Mouse (Mus musculus) hindbrain, embryonic 13.5 days (tissue): ENCODE data around the gene Barx1. TPM values are rescaled to one million over a fixed set of nuclear protein-coding genes. Genes with fewer than 3 reads are reported as not detected.

Source experiments
- ATAC-seq: fragments of 200-750 bp; cut with Nextera tagmentation; 2 replicates; pipeline ENCODE4 v1.8.0; 2017; ENCODE audit warnings: moderate TSS enrichment; ENCODE audit not compliant: low FRiP score
- H3K27ac ChIP-seq: fragments of 300-500 bp; sonication (generic); 2 replicates; pipeline ENCODE4 v1.5.1; 2015; ENCODE audit warnings: inconsistent platforms, mild to moderate bottlenecking, moderate library complexity
- H3K27me3 ChIP-seq: fragments of 300-500 bp; sonication (generic); 2 replicates; pipeline ENCODE4 v1.6.1; 2015; ENCODE audit warnings: mild to moderate bottlenecking, inconsistent platforms
- H3K36me3 ChIP-seq: fragments of 300-500 bp; sonication (generic); 2 replicates; pipeline ENCODE4 v1.6.1; 2015; ENCODE audit warnings: mild to moderate bottlenecking, inconsistent platforms
- H3K4me1 ChIP-seq: fragments of 300-500 bp; sonication (generic); replicated peaks from 2 replicates; pipeline ENCODE4 v1.6.1; 2015; ENCODE audit warnings: inconsistent platforms
- H3K4me2 ChIP-seq: fragments of 300-500 bp; sonication (generic); 2 replicates; pipeline ENCODE4 v1.6.1; 2015; ENCODE audit warnings: inconsistent platforms, mild to moderate bottlenecking, moderate library complexity
- H3K4me3 ChIP-seq: fragments of 300-500 bp; sonication (generic); 2 replicates; pipeline ENCODE4 v1.5.1; 2015; ENCODE audit warnings: mild to moderate bottlenecking, inconsistent platforms
- H3K9ac ChIP-seq: fragments of 300-500 bp; sonication (generic); 2 replicates; pipeline ENCODE4 v1.6.1; 2015; ENCODE audit warnings: mild to moderate bottlenecking, inconsistent platforms
- H3K9me3 ChIP-seq: fragments of 300-500 bp; sonication (generic); 2 replicates; pipeline ENCODE4 v1.6.1; 2016; ENCODE audit warnings: inconsistent platforms
- WGBS: fragments of 180-500 bp; shearing (Covaris S2); methylation state at CpG from one replicate; pipeline ENCODE4 v1.1.7; 2015; 5-methylcytosine and 5-hydroxymethylcytosine counted together
- polyA plus RNA-seq: library from polyadenylated mRNA; unstranded; fragments of >200 nt; fragmentation: Nextera tagmentation; extraction: Ambion mirVana; gene quantifications from 2 replicates; pipeline ENCODE4 v1.2.1, GENCODE M21; 2015

The Barx1 gene
- polyA plus RNA-seq, 1 experiment from 2014 or later, result not detected

DNA sequence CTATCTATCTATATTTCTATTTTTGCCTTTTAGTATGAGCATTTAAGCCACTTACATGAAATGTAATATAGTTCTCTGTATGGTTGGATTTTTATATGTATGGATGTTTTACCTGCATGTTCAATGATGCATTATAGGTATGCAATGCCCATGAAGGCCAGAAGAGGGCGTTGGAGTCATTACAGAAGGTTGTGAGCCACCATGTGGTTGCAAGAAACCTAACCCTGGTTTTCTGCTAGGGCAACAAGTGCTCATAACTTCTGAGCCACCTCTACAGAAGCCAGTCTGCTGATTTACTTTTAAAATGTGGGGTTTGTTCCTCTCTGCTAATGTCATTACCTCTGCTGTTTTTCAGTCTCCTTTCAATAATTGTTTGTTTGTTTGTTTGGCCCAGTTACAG is 12.2 kb upstream of the Barx1 start:
- H3K27ac ChIP-seq, result no peak overlapping the region
- H3K36me3 ChIP-seq, result no peaks in the 10 kb centered on the region
- whole genome bisulfite sequencing, result 0% methylated on average over 1 of the region's 1 CpGs
- no peaks in the 10 kb centered on the region for H3K9me3 ChIP-seq
- H3K4me2 ChIP-seq, result no peak overlapping the region
- H3K4me1 ChIP-seq, result no peaks in the 10 kb centered on the region
- H3K9ac ChIP-seq, result no peak overlapping the region
- ATAC-seq, result no peak
- peaks cover 42% of the 10 kb centered on the region for H3K27me3 ChIP-seq
- H3K4me3 ChIP-seq, result no peak overlapping the region

DNA sequence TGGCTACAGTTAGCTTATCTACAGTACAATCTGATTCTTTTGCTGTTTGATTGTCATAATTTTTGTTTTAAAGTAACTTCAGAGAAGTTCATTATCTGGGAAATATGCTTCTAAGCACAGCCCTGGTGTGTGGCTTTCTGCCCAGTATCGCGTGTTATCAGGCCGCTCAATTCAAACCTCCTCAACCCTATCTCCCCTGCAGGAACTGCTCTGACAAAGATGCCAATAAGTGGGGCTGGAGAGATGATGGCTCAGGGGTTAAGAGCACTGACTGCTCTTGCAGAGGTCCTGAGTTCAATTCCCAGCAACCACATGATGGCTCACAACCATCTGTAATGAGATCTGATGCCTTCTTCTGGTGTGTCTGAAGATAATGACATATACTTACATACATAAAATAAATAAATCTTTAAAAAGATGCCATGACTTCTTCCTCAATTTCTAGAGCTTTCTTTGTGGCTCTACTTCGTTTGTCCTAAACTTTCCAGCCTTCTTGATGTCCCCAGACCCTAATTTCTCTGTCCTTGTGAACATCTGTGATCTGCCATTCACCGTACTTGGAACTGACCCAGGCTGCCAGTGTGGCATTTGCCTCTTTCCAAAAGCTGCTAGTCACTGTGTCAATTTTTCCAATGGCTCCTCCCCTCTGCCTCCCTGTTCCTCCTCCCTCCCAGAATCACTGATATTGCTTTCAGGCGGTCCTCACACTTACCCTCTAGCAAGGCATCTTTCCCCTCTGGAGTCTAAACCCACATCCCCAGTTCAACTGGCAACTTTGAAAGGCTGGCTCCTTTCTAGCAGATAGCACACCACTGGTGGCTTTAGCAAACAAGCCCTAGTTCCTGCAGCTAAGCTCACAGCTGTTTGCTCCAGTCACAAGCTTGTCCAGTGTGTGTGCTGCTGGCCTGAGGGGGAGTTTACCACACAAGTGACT is 11.4 kb upstream of the Barx1 start:
- 68% methylated on average over 6 of the region's 6 CpGs for WGBS
- no peak for ATAC-seq

DNA sequence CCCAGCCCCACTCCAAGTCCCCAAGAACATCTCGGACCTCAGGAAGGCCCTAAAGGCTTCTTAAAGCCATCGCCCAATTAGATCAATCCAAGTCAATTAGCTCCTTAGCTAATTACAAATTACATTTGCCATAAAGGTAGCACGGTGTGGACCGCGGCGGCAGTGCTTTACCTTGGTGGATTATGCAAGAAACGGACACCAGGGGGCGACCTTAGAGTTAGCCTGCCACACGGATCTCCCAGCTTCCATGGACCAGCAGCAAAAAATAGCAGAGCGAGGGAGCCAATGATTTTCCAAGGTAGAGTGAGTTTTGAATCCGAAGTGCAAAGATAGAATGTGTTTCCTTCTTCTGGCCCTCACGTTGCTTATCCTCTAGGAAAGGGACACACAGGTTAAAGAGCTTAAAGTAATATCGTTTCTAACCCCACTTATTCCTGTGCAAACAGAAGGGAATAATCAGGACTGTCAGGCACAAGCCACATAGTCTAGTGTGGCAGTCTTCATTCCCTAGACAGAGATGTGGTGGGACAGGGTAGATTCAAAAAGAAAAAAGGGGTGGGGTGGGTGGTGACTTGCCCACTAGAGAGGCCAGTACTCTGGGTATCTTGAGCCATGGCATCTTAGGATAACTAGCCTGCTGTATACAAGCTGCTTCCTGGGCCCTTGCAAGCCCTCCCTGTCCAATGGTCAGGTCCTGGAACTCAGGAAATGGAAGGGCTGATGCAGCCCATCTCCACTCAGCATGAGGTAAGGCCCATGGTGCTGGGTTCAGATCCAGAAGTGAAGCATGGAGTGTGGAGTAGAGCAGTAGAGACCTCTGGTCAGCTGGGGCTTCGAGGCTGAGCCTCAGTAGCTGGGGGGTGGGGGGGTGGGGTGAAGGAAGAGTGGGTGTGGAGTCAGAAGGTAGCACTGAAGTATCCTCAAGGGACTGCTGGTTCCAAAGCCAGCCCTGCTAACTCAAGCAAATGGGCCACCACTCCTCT is 8.7 kb upstream of the Barx1 start:
- Histone ChIP-seq H3K4me1 (no peaks in the 10 kb centered on the region), H3K27me3 (peaks cover 72% of the 10 kb centered on the region), H3K36me3 (no peaks in the 10 kb centered on the region), H3K9ac (no peak overlapping the region), H3K4me2 (no peak overlapping the region), H3K9me3 (no peaks in the 10 kb centered on the region), H3K27ac (no peak overlapping the region), H3K4me3 (no peak overlapping the region)
- WGBS, result 13% methylated on average over 14 of the region's 14 CpGs
- ATAC-seq, result peak; percentile 59; the same call in 1 of the 2 replicates

More for the DNA sequence above, 11.4 kb upstream of the Barx1 start:
- H3K4me2 ChIP-seq, result no peak overlapping the region
- no peak overlapping the region for H3K4me3 ChIP-seq
- H3K27me3 ChIP-seq, result peaks cover 49% of the 10 kb centered on the region
- H3K36me3 ChIP-seq, result no peaks in the 10 kb centered on the region
- H3K9me3 ChIP-seq, result no peaks in the 10 kb centered on the region
- H3K27ac ChIP-seq, result no peak overlapping the region
- H3K9ac ChIP-seq, result no peak overlapping the region
- no peaks in the 10 kb centered on the region for H3K4me1 ChIP-seq

DNA sequence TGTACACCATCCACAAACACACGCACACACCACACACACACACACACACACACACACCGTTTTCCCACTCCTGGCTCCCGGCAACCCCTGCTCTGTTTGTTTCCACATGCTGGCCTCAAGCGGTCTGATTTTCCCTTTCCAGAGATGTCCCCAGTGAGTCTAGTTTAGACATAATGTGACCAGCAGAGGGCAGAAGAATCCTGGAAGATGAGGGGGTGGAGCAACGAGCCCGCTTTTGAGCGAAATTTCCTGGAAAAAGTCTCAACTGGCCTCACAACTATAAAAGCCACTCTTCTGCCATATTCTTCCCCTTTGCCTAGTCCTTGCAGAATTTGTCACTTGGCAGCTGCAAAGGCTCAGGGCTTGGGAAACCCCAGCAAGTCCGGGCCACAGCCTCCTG is 7.2 kb upstream of the Barx1 start:
- Histone ChIP-seq H3K4me2 (no peak overlapping the region), H3K4me1 (peaks cover 7% of the 10 kb centered on the region), H3K36me3 (no peaks in the 10 kb centered on the region), H3K4me3 (no peak overlapping the region), H3K27ac (no peak overlapping the region), H3K9me3 (no peaks in the 10 kb centered on the region), H3K27me3 (peaks cover 88% of the 10 kb centered on the region), H3K9ac (no peak overlapping the region)
- peak; percentile 48; the same call in 1 of the 2 replicates for ATAC-seq
- 3% methylated on average over 8 of the region's 8 CpGs for WGBS

DNA sequence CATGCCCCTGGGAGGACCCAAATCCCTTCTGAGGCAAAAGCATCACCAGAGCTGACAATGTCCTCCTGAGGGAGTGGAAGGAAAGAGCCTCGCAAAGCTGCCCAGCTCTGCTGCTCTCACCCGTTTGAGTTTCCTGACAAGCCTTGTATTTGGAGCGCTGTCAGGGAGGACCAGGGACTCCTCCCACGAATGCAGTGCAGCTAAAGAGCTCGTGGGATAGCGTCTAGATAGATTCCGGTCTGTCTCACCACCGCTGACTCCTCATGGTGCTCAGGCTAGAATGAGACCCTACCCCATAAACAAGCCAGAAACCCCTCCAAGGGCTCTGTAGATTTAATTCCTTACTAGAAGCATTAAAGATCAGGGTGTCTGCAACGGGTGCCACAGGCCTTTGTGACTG is 5.0 kb upstream of the Barx1 start:
- Histone ChIP-seq H3K4me2 (no peak overlapping the region), H3K27ac (no peak overlapping the region), H3K36me3 (no peaks in the 10 kb centered on the region), H3K9me3 (no peaks in the 10 kb centered on the region), H3K4me3 (no peak overlapping the region), H3K27me3 (peaks cover 97% of the 10 kb centered on the region), H3K4me1 (peaks cover 12% of the 10 kb centered on the region), H3K9ac (no peak overlapping the region)
- 3% methylated on average over 9 of the region's 9 CpGs for WGBS
- ATAC-seq, result no peak

DNA sequence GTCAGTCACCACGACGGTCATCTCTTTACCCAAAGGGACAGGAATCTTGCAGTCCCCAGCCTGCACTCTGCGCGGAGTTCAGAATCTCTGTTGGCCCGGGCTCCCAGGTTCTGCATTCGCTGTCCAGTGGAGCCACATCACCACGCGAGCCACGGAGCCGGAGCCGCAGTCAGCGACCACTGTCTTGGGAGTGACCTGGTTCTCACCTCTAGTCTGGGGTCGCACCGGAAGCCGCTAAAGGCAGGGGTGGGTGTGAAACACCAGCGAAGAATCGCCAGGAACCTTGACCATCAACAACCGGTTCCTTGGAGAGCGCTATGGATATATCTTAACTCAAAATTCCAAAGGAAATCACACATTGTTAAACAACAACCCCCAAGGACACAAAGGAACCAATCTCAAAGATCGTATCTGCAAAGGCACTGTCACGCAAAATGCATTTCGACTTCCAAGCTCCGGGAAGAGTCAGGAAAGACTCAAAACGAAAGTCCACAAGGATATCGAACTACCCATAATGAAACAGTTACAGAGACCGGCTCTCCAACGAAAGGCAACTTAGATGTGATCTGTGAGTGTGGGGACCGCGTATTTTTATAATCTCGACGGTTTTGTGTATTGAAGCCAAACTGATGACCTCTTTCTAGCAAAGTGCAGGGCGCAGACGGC is 4.1 kb upstream of the Barx1 start:
- ATAC-seq, result no peak
- H3K27ac ChIP-seq, result no peak overlapping the region
- peaks cover 21% of the 10 kb centered on the region for H3K4me1 ChIP-seq
- H3K9ac ChIP-seq, result no peak overlapping the region
- H3K4me3 ChIP-seq, result no peak overlapping the region
- H3K36me3 ChIP-seq, result no peaks in the 10 kb centered on the region
- peaks cover 97% of the 10 kb centered on the region for H3K27me3 ChIP-seq
- H3K9me3 ChIP-seq, result no peaks in the 10 kb centered on the region
- WGBS, result 1% methylated on average over 33 of the region's 33 CpGs
- H3K4me2 ChIP-seq, result no peak overlapping the region

DNA sequence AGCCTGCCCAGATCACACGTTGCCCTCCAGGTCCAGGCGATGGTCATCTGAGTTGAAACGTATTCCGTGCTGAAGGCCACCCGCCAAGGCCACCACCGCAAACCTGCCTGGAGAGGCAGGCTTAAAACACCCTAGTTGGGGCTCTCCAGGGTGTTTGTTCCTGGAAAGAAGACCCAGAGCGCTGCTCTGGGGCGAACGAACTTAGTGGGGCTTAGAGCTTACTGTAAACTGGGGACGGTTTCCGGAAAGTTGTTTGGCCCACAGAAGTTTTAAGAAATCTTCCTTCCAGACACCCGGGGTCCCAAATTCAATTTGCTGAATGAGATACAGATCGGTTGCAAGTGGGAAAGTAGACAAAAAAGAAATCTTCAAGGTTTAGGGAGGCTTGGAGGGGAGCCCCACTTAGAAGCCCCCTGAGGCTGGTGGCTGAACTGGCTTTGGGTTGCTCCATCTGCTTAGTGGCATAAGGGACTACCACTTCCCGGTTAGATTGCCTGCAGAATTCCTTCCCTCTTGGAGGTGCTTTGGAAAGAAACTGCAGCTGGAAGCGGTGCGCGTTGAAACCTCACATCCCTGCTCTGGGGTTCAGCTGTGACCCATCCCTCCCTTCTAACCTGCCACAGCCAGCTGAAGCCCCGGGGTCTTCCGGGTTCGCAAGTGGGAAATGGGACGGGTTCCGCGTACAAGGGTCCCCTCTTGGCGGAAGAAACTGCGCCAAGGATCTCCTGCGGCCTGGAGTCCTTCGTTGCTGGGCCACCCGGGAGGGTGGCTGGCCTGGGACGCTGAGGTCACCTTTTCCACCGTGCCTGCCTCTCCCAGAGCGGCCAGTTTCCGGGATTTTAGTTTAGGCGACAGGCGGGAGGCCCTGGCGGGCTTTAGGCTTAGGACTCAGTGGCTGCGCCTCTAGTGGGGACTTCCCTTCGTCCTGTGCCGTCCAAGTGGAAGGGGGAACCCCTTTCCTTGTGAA is 3.3 kb upstream of the Barx1 start:
- no peak overlapping the region for H3K9ac ChIP-seq
- H3K4me3 ChIP-seq, result no peak overlapping the region
- peak overlapping the region; percentile 17; the same call in 1 of the 2 replicates for H3K4me2 ChIP-seq
- no peak for ATAC-seq
- peaks cover 99% of the 10 kb centered on the region for H3K27me3 ChIP-seq
- no peak overlapping the region for H3K27ac ChIP-seq
- WGBS, result under 1% methylated on average over 38 of the region's 38 CpGs
- peaks cover 21% of the 10 kb centered on the region for H3K4me1 ChIP-seq
- H3K36me3 ChIP-seq, result no peaks in the 10 kb centered on the region
- no peaks in the 10 kb centered on the region for H3K9me3 ChIP-seq

DNA sequence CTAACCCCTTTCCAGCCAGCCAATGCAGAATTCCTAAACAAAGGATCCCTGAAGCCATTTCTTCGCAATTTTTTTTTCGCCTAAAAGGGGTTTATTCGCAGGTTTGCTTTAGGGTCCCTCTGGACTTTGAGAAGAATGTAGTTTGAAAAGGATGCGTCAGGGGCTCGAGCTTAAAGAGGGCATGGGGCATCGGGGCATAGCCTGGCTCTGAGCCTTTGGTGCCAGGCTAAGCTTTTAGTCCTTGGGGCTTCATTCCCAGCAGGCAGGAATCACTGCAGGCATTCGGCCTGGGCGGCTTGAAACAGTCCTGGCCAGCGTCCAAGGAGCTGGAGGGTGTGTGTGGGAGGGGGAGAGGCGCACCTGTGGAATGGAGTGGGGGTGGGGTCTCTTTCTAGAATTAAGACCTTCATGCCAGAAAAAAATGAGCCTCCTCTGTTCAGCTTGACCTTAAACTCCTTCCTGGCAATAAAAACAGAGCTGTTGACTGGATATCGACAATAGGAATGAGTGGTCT is 2.5 kb upstream of the Barx1 start:
- Histone ChIP-seq H3K36me3 (no peaks in the 10 kb centered on the region), H3K27ac (no peak overlapping the region), H3K4me3 (no peak overlapping the region), H3K4me1 (peaks cover 27% of the 10 kb centered on the region), H3K9ac (no peak overlapping the region), H3K27me3 (peaks cover 99% of the 10 kb centered on the region), H3K4me2 (no peak overlapping the region), H3K9me3 (no peaks in the 10 kb centered on the region)
- no peak for ATAC-seq
- WGBS, result 3% methylated on average over 11 of the region's 11 CpGs

DNA sequence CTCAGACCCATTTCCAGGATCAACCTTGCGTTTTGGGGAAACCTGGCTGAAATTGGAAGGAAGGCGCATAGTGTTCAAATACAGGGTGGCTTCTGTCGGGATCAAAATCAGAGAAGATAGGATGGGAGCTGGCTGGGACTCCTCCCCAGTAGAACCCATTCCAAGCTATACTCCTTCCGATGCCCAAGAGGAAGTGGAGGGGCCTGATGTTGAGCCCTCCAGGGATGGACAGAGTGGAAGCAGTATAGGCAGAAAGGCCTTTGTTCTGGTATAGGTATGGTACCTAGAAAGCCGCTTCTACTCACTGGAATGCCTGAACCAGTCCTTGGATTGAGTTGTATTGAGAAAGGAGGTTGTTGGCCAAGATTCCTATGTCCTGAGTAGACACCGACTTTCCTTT is 2.1 kb upstream of the Barx1 start:
- Histone ChIP-seq H3K9ac (no peak overlapping the region), H3K27me3 (peaks cover 100% of the 10 kb centered on the region), H3K4me1 (peaks cover 28% of the 10 kb centered on the region), H3K27ac (no peak overlapping the region), H3K36me3 (no peaks in the 10 kb centered on the region), H3K4me3 (no peak overlapping the region), H3K4me2 (no peak overlapping the region), H3K9me3 (no peaks in the 10 kb centered on the region)
- WGBS, result 7% methylated on average over 6 of the region's 6 CpGs
- no peak for ATAC-seq

DNA sequence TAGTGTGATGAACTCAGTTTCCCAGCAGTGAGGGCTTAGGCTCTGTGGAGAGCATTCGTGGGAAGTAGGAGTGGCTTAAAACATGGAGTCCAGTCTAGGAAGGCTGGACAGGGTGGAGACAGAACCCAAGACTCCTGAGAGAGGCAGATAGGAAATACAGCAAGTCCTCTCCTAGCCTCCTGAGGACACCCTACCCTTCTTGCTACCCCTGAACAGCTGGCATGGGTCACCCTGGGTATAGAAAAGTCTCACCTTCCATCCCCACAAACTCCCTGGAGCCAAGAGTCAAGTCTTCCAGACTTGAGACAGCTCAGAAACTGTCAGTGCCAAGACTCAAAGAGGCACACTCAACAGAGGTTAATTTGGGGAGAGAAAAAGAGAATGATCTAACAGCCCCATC is 1.2 kb upstream of the Barx1 start:
- Histone ChIP-seq H3K4me1 (peaks cover 32% of the 10 kb centered on the region), H3K4me3 (no peak overlapping the region), H3K4me2 (no peak overlapping the region), H3K27me3 (peaks cover 100% of the 10 kb centered on the region), H3K36me3 (no peaks in the 10 kb centered on the region), H3K9ac (no peak overlapping the region), H3K27ac (no peak overlapping the region), H3K9me3 (no peaks in the 10 kb centered on the region)
- ATAC-seq, result no peak
- 4% methylated on average over 1 of the region's 1 CpGs for WGBS
